Mouse (Mus musculus) spleen, postnatal 14 days (tissue): ENCODE measurements around the gene Rpp21.

ENCODE experiments used
- DNase-seq, 2 experiments: peaks; one replicate each; pipeline ENCODE4 v3.0.0; 2021 to 2022; ENCODE audit warnings: low spot score in 2 of 2

Rpp21 gene

DNA sequence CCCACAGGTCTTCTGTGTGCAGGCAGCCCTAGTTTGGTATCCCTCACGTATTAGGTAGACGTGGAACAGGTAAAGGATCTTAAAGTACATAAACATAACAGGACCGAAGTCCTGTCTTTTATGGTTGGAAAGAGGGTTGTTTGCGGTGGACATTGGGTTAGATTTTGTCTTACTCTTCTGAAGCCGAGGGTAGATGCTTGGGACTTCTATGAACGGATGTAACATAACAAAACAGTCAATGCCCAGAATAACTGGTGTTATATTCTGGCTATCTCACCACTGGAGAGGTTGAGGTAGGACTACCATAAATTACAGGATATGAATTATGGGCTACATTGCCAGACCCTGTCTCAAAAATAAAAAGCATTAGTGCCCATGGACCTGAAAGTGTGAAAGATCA is at the start of gene Rpp21:
Rpp21 (minus strand) TSS at position 101 of the 400 bp plus-strand sequence.
- no peak for DNase-seq

DNA sequence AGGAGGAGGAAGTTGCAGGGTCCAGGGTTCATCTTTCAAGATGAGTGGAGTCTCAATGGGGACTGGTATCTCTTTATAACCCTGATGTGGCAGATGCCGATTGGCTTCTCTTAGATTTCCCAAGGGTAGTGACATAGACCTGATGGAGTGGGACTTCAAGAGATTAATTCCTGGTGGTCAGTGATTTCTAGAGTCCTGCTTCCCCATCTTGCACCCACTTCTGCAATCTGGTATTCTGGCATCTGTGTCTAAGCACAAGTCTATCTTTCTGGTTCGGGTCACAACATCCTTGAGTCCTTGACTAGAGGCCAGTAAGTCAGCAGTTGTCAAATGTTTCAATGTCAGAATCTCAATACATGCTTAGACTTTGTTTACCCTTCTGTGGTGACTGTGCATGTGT is 28.5 kb upstream of the Rpp21 start, which contains the start of gene H2-M10.2:
H2-M10.2 (minus strand) TSS at position 101 of the 400 bp plus-strand sequence.
- DNase-seq = no peak

DNA sequence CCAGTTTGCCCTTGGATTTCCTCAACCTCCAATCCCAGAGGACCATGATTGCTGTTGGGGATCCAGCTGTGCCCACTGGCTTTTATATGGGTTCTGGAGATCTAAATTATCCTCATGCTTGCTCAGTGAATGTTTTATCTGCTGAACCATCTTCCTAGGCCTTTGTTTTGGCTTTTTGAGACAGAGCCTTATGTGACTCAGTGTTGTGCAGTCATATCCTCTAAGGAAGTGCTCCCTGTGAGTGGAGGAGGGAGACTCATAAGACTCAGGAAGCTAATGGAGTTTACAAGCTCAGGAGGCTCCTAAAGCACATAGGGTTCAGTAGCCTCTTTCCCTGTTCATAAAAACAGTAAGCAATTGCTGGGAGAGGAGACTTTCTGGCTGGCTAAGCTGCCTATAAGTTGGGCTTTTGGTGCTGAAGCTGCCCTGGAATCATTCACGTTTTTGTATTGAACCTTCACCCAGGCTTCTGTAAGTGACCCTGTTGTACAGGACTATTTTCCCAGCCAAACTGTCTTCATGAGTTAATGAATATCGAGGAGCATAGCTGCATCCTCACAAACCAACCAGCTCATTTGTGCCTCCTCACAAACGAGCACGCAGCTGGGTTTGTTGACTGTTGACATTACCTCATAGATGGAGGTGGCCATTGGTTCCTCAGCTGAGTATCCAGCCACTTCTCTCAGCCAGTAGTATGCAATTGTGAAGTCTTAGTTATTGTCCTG is 23.8 kb upstream of the Rpp21 start:
- no peak for DNase-seq

DNA sequence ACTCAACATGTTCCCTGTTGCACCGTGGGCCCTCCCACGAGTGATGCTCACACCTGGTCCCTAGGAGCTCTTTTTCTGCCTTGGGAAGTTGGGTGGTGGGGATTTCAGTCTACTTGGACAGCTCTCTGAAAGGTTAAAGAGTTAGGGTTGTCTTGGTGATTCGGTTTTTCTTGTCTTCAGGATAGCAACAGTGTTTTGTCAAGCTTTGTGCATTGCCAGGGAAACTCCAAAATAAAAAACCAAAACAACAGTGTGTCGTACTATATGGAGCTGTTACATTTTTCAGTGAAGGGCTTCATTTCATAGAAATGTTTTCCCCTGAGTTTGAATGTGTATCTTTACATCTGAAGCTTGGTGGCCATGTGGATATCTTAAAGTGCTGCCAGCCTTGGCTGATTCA is 16.9 kb upstream of the Rpp21 start:
- no peak for DNase-seq

DNA sequence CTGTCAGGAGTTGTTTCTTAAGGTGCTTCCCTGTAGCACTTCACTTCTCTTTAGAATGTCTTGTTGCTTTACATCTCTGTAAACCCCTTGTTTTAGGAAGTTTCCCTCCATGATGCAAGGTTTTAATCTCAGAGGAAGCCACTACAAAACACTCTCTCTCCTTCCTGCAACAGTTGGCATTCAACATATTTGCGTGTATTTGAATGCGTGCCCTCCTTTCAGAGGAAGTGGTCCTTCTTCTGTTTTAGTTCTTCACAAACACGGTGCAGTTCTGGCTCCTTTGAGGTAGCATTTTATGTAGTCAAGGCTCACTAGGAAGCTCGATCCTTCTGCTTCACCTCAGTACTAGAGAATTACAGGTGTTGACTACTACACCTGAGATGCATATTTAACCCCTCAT is 15.9 kb upstream of the Rpp21 start:
- no peak for DNase-seq

DNA sequence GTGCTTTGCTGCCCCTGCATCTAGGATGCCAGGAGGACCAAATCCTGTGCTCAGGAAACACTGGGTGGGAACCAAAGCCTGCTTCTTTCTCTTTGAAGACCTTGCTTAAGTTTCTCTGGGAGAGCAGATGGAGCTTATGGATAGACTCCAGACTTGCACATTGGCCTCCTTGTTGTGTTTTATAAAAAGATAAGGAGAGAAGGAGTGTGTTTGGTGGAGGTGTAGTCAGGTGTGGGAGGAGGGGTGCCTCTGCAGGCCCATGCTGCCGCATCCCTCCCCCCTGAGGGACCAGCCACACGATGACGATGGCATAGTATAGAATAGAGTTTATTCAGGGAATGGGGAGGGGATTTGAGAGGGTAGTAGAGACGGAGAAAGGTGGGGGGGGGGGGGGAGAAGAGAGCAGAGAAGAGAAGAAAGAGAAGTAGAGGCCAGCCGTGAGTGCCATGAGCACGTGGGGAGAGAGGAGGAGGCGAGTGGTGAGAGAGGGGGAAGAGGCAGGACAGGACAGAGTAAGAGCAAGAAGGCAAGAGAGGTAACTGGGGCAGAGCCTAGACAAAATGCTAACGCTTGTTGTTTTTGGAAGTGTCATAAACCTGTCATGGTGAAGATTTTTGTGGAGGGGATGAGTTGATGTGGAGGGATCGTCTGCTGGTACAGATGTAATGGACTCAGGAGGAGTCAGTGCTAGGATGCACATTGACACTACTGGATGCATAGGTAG is 14.9 kb upstream of the Rpp21 start:
- DNase-seq = no peak

DNA sequence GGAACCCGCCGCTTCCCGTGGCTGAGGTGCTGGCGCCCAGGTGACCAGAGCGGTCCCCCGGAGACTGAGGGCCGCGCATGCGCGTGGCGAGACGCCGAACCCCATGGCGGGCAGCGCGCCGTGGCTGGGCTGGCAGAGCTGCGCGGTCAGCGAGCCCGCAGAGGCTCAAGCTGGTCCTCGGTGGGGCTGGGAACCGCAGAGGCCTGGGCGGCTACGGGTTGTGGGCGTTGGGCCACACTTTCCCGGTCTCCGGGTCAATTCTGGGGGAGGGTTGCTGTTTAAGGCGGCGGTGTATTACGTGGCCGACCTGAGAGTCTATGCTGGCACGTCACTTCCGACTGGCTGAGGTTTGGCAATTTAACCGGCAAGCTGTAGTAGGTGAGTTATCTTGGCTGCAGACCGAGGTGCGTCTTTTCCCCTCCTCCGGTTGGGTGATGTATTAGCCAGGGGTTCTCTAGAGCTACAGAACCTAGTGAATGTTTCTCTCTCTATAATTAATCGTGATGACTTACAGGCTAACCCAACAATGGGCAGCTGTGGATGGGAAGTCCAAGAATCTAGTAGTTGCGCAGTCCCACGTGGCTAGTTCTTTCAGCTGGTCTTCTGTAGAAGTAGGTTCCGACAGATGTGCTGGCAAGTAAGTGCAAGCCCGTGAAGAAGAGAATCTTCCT is 13.9 kb upstream of the Rpp21 start, which contains the start of gene Trim39:
Trim39 (minus strand) TSS at position 662 of the 671 bp plus-strand sequence.
- peak; percentile 64 to 67 for DNase-seq

DNA sequence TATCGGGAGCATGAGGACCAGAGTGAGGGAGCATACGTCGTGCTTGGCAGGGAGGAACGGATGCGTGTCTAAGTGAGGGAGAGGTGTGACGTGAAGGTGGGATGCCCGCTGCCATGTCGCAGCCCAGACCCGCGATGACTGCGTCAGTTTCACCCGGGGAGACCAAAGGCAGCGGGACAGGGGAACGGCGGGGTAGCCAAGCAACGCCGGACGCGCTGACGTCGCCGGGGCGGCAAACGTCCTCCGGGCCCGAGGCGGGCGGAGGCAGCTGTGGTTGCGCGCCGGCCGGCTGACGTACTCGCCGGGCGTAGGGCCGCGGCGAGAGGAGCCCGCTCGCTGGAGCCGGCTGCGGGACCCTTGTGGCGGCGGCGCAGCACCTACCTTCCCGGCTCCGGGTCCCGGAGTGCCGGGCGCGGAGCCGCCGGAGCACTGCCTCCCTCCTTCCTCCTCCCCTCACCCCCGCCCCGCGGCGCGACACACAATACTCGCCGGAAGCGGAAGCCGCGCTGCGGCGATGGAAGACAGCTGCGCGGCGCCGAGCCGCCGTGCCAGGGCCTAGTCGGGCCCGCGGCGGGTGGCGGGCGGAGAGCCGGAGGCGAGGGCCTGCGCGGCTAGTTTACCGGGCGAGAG is 13.2 kb upstream of the Rpp21 start:
- DNase-seq = peak; percentile 73 to 77

DNA sequence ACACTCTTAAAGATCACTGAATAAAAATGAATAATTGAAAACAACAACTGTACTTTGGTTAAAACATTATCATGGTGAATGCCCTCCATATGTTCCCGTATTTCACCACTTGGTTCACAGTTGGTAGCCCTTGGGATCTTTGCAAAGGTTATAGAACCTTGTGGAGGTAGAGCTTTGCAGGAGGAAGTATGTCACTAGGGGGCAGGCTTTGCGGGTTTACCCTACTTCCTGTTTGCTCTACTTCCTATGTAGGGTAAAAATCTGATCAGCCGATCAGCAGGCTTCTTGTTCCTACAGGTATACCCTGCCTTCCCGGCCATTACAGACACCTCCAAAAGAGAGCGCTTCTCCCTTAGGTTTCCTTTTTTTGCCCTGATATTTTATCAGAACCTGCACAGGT is 8.0 kb upstream of the Rpp21 start:
- DNase-seq = peak; percentile 18 to 55

DNA sequence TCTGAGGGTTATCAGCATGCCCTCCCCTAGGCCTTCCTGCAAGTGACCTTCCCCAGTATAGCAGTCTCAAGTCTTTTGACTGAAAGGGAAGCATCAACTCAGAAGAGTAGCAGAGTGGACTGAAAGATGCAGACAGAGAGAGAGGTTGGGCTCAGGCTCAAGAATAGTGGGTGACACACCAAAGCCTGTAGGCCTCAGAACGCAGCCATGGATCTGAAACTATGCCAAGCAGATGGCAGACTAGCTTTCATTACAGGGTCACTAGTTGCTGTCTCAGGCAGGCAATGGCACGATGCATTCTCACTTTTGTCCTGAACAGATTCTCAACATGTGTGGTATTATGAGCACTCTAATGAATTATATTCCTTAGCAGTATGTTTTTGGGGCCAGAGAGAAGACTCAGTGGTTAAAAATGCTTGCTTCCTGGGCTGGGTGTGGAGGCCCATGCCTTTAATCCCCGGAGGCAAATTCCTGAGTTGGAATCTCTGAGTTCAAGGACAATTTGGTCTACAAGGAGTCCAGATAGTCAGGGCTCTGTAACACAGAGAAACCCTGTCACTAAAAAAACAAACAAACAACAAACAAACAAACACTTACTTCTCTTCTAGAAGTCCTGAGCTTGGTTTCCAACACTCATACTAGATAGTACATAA is 6.5 kb upstream of the Rpp21 start:
- no peak for DNase-seq

DNA sequence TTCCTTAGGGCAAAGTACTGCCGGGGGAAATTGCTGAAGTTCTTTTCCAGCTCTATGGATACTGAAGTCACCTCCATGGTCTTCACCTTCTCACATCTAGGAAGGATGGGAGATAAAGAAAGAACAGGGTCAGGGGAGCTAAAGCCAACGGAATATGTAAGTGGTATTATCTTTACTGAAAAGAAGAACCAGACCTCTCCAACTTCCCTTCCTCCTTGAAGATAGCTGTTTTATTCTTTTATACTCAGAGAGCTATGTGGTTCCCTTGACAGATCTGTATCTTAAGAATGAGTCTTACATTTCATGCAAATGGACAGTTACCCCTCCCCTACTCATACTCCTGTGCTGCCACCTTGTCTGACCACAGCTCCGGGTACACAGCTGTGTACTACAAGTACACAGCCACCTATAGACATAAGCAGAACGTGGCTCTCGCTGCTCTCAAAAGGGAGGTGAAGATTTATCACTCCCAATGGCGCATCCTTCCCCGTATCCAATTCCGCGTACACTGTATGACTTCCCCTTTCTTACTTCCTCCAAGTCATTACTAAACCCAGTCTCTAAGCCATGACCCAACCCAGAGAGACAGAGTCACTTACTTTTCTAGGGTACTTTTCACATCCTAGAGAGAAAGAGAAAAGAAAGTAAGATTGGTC is 3.8 kb upstream of the Rpp21 start:
- DNase-seq = no peak

DNA sequence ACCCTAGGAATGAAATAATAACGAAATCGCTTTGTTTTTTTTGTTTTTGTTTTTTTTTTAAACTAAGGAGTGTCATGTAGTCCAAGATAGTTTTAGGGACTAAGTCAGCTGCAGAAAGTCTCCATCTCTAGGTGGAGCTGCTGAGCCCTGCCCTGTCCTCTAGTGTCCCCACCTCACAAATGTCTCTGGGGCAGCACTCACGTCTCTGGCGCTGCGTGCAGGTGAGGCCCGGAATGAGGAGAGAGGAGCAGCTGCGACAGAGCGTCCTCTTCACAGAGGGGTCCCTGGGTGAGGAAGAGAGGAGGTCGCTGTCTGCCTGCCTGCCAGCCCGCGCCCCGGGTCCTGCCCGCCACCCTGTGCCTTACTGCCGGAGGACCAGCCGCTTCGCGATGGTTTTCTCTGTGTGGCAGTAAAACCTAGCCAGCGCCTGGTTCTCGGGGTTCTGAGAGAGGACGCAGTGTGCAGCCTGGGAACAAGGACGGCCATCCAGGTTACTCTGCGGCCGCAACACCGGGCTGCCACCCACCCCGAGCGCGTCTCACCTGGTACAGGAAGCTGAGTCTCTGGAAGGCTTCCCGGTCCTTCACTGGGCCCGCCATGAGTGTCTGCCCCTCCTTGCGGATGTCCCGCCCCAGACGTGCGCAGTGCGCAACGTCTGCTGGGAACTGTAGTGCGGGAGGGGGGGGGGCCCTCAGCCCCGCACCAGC is 475 bp downstream of the Rpp21 start:
- DNase-seq = peak; percentile 55 to 58

DNA sequence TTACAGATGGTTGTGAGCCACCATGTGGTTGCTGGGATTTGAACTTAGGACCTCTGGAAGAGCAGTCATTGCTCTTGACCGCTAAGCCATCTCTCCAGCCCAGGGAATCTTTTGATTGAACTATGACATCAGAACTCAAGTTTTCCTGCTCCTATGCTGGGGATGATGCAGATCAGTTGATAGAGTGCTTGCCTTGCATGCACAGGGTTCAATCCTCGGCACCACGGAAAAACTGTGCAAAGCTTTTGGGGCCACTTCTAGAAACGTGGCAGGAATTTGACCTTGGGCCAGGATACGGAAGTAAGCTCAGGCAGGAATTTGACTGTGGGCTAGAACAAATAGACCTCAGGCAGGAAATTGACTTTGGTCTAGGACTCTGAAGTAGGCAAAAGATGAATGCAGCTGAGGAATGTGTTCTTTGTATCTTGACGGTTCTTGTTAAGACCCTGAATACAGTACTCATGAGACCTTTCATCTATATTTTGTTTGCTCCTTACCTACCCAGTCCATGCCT is 4.7 kb downstream of the Rpp21 start:
- no peak for DNase-seq

DNA sequence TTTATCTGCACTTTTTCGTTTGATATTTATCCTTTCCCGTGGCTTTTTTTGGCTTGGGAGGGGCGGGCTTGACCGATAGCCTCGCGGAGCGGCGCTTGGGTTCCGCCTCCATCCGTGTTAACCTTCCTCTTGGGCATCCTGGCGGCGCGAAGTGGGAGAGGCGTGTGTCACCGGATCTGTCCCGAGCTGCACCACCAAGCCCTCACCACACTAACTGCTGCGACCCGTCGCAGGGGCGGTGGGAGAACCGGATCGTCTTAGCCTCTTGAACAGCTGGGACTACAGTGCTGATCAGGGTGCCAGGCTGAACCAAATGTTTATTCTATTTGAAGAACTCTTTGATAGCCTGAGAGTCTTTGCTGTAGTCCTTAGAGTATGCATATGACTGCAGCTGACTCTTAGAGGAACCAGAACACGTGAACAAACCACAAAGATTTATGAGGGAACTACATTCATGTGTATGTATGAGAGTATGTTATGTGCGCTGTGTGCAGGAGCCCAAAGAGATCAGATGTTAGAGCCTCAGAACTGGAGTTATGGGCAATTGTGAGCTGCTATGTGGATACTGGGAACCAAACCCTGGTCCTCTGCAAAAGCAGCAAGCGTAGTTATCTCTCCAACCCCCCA is 5.5 kb downstream of the Rpp21 start:
- DNase-seq = no peak

DNA sequence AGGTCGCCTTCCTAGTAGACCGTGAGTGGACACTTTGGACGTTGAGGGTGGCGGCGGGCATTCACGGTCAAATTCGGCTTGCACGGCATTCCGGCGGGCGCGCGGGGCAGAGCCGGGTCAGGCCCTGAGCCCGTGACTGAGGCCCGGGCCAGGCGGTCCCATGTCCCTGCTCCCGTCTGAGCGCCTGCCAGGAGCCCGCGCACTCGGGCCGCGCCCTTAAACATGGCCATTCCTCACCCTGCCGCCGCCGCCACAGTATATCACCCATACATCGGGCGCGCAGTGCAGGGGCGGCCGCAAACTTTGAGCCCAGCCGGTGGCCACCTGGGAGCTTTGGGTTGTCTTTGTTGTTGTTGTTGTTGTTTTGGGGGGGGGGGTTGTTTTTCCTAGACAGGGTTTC is 9.0 kb downstream of the Rpp21 start:
- DNase-seq = no peak

DNA sequence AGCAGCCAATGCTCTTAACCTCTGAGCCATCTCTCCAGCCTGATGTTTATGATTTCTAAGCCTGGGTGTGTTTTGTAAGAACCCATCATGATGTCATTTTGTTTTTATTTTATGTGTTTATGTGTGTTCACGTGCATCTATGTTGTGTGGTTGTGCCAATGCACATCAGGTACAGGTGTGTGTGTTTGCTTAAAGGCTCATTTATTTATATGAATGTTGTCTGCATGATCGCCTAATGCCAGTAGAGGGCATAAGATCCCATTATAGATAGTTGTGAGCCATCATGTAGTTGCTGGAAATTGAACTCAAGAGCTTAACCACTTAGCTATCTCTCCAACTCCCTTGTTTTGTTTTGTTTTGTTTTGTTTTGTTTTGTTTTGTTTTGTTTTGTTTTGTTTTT is 12.1 kb downstream of the Rpp21 start:
- DNase-seq = no peak

DNA sequence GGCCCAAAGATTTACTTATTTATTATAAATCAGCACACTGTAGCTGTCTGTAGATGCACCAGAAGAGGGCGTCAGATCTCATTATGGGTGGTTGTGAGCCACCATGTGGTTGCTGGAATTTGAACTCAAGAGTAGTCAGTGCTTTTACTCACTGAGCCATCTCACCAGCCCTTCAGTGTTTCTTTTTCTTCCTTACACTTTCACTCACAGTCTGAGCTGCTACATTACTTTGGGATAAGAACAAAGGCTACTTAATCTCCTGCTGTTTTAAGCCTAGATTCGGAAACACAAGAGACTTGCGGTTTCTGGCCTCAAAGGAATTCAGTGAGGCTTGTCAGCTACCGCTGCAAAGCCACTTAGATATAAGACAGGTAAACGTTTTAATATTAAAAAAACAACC is 13.8 kb downstream of the Rpp21 start:
- no peak for DNase-seq

DNA sequence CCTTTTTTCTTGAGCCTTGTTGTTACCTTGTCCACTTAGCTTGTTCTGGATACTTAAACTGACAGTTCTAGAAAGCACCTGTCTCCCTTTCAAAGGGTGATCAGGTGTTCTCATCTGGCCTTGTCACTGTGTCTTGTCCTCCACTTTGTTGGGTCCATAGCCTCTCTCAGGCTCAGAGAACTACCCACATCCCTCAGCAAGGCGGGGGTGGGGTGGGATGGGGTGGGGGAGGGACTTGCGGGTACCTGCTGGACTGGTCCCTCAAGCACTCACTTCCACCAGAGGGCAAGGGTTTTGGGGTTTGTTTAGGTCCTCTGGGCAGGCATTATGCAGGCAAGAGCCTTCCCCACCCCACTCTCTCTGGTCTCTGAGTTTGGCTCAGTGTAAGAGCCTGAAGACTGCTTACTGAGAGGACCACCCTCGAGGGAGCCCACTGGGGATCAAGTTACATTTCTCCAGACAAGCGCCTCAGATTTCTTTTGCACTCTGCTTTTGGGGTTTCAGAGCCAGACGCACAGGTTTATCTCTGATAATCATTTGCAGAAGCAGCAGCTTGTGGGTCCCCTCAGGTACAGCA is 17.1 kb downstream of the Rpp21 start:
- DNase-seq = no peak

DNA sequence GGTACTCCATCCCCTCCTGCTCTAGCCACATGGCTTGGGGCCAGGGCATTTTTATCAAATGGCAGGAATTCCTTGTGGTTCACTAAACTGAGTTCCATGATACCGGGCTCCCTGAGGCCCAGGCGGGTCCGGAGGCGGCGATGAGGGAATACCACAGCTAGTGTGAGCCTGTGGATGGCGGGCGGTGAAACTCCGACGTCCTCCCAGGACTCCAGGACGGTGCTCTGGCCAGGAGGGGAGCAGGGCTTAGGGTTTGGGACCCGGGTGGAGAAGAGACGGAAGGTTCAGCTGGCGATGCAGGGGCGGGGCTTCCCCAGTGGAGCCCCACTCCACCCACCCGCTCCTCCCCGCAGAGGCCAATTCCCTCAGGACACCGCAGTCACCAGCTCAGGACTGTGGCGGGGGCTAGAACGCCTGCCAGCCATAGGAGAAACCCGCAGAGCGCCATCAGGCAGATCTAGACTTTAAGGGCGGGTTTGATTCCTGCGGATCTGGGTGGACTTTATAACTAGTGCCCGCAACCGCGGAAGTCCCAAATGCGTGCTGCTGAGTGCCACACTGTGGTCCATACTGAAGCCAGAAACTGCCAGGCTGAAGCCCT is 20.4 kb downstream of the Rpp21 start:
- DNase-seq = no peak
